Mouse (Mus musculus): ENCODE data around the gene Tango6. TPM values are rescaled to one million over a fixed set of nuclear protein-coding genes. Genes with fewer than 3 reads are reported as not detected.

The Tango6 gene
- polyA plus RNA-seq, 1 experiment: 5.9 TPM

DNA sequence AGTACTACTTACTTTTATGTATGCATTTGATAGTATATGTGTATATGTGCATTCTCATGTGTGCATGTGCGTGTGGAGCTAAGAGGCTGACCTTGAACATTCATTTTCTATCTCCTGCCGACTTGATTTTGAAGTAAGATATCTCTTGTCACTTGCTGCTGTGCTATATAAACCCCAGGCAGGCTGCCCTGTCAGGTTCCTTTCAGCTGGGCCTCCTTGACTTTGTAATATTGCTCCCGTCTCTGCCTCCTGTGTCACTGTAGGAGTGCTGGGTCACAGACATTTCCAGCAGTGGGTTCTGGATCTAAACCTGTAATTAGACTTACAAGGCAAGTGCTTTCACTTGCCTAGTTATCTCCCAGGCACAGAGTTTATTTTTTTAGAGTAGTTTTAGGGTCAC is 50.8 kb downstream of the Tango6 start:
- TF ChIP-seq CTCF (IDR thresholded peaks at IDR 0.05; ENCODE audit: insufficient read depth, low read length) (no peak), POLR2A (IDR thresholded peaks at IDR 0.05; ENCODE audit: borderline replicate concordance, extremely low read depth, low read depth, low read length) (no peak)
- no peak overlapping the region for H3K4me3 ChIP-seq (replicated peaks; ENCODE audit: extremely low read depth, low read depth, low read length)
- WGBS: 69% methylated on average over 3 of the region's 3 CpGs
- no peak for DNase-seq
- H3K4me1 ChIP-seq (ENCODE audit: control insufficient read depth, insufficient read depth, low read length): 0 out of 2 replicates have a peak, but pooled peaks cover 2% of the 10 kb centered on the region

DNA sequence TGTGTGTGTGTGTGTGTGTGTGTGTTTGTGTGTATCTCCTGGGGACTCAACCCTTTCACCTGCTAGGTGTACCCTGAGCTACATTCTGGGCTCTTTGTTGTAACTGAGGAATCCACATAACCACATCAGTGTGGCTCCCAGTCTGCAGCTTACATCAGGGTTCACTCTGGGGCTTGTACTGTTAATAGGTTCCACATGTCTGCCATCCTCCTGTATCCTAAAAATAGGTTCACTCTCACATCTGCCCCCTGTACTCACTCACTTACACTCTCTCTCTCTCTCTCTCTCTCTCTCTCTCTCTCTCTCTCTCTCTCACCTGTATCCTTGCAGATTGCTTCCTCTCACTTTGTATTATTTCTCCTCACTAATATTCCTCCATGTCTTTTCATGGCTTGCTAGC is 51.4 kb downstream of the Tango6 start:
- DNase-seq: no peak
- no peak overlapping the region for H3K4me3 ChIP-seq (replicated peaks; ENCODE audit: extremely low read depth, low read depth, low read length)
- TF ChIP-seq CTCF (IDR thresholded peaks at IDR 0.05; ENCODE audit: insufficient read depth, low read length) (no peak), POLR2A (IDR thresholded peaks at IDR 0.05; ENCODE audit: borderline replicate concordance, extremely low read depth, low read depth, low read length) (no peak)
- 0 out of 2 replicates have a peak, but pooled peaks cover 2% of the 10 kb centered on the region for H3K4me1 ChIP-seq (ENCODE audit: control insufficient read depth, insufficient read depth, low read length)

DNA sequence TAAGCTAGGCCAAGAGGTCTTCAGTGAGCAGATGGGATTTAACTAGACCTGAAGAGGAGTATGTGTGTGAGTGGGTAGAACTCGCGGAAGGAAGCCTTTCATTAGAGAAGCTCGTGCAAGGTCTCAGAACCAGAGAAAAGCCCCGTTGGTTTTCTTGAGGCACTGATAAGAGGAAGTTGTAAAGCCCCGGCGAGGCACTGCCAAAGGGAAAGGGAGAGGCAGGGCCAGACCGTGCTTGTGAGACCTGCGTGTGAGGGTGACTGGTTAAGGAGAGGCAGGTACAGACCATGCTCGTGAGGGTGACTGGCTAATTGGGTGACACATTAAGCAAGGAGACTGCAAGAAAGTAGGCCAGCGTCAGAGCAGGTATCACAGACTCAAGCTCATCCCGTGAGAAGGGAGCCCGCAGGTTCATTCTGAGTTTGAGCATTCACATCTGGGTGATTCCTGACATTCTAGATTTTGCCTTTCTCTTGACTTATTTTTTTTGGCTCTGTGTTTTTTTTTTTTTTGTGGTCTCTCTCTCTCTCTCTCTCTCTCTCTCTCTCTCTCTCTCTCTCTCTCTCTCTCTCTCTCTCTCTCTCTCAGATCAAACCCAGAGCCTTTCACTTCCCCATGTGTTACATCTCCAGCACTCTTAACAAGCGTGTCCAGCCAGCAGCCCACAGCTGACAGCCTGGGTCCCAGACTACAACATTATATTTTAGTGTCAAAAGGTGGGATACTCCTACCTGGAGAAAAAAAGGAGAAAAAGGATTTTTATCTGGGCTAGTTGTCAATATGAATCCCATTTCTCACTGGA is 54.2 kb downstream of the Tango6 start:
- Histone ChIP-seq H3K4me1 (ENCODE audit: control insufficient read depth, insufficient read depth, low read length) (0 out of 2 replicates have a peak, but pooled peaks cover 2% of the 10 kb centered on the region), H3K4me3 (replicated peaks; ENCODE audit: extremely low read depth, low read depth, low read length) (no peak overlapping the region)
- 62% methylated on average over 13 of the region's 13 CpGs for WGBS
- TF ChIP-seq CTCF (IDR thresholded peaks at IDR 0.05; ENCODE audit: insufficient read depth, low read length) (no peak), POLR2A (IDR thresholded peaks at IDR 0.05; ENCODE audit: borderline replicate concordance, extremely low read depth, low read depth, low read length) (no peak)
- DNase-seq: no peak

DNA sequence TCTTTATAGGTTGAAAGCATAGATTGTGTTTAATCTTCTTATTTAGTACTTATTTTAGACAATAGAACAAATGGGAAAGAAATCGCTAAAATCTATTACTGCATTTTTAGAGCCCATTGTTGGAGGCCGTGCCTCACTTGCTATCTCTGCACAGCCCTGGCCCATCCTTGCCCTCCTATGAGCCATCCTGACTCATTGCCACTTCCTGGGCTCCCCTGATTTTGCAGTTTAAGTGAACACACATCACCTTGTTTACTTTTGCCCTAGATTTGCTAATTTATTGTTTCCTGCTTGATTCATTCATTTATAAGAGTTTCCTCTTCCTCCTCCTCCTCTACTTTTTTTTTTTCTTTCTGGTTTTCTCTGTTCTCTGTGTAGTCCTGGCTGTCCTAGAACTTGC is 55.0 kb downstream of the Tango6 start:
- no peak overlapping the region for H3K4me3 ChIP-seq (replicated peaks; ENCODE audit: extremely low read depth, low read depth, low read length)
- DNase-seq: no peak
- no peak for TF ChIP-seq POLR2A (IDR thresholded peaks at IDR 0.05; ENCODE audit: borderline replicate concordance, extremely low read depth, low read depth, low read length)
- TF ChIP-seq CTCF (IDR thresholded peaks at IDR 0.05; ENCODE audit: insufficient read depth, low read length): no peak
- WGBS: 86% methylated on average over 2 of the region's 2 CpGs
- H3K4me1 ChIP-seq (ENCODE audit: control insufficient read depth, insufficient read depth, low read length): no peaks in the 10 kb centered on the region

DNA sequence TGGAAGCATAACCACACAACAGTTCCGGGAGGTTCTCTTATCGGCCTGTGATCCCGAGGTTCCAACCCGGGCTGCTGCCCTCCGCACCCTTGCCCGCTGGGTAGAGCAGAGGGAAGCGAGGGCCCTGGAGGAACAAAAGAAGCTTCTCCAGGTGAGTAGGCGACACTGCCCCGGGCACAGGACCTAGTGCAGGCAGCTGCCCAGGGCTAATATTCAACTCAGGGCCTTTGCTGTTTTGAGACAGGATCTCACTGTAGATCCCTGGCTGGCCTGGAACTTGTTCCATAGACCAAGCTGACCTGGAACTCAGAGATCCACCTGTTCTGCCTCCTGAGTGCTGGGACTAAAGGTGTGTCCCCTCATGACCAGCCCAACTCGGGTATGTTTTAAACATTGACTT is 59.5 kb downstream of the Tango6 start:
- TF ChIP-seq POLR2A (IDR thresholded peaks at IDR 0.05; ENCODE audit: borderline replicate concordance, extremely low read depth, low read depth, low read length) (no peak), CTCF (IDR thresholded peaks at IDR 0.05; ENCODE audit: insufficient read depth, low read length) (no peak)
- no peak overlapping the region for H3K4me3 ChIP-seq (replicated peaks; ENCODE audit: extremely low read depth, low read depth, low read length)
- 95% methylated on average over 10 of the region's 10 CpGs for WGBS
- no peaks in the 10 kb centered on the region for H3K4me1 ChIP-seq (ENCODE audit: control insufficient read depth, insufficient read depth, low read length)
- DNase-seq: no peak

DNA sequence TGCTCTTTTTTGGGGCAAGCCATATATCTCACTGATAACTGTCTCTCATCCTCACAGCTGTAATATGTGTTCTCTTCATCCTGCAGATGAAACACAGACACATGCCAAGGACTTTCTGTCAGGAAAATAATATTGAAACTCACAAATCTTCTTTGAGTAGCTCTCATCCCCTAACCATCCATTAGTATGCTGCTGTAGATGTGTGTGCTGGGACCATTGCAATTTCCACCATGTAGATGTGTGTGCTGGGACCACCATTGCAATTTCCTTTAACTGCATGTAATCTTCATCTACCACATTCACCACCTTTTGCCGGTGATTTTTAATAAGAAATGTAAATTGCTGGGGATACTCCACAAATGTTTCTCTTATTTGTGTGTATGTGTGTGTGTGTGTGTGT is 60.5 kb downstream of the Tango6 start:
- Histone ChIP-seq H3K4me3 (replicated peaks; ENCODE audit: extremely low read depth, low read depth, low read length) (no peak overlapping the region), H3K4me1 (ENCODE audit: control insufficient read depth, insufficient read depth, low read length) (no peaks in the 10 kb centered on the region)
- no peak for DNase-seq
- TF ChIP-seq CTCF (IDR thresholded peaks at IDR 0.05; ENCODE audit: insufficient read depth, low read length): no peak
- TF ChIP-seq POLR2A (IDR thresholded peaks at IDR 0.05; ENCODE audit: borderline replicate concordance, extremely low read depth, low read depth, low read length): no peak
- WGBS: 94% methylated on average over 1 of the region's 1 CpGs

DNA sequence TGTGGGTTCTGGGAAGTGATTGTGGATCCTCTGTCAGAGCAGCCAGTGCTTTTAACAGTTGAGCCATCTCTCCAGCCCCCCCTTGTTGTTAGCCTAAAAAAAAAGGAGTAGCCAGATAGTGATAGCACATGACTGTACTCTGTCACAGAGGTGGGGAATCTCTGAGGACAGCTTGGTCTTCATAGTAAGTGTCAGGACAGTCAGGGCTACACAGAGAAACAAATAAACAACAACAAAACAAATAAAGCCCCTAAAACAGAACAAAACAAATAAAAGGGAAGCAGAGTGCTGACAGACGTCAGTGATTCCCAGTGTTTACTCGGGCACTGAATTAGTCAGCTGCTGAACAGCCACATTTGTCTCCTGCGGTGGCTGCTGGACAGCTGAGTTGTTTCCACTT is 70.6 kb downstream of the Tango6 start:
- WGBS: 44% methylated on average over 3 of the region's 3 CpGs
- DNase-seq: no peak
- Histone ChIP-seq H3K4me3 (replicated peaks; ENCODE audit: extremely low read depth, low read depth, low read length) (no peak overlapping the region), H3K4me1 (ENCODE audit: control insufficient read depth, insufficient read depth, low read length) (no peaks in the 10 kb centered on the region)
- TF ChIP-seq CTCF (IDR thresholded peaks at IDR 0.05; ENCODE audit: insufficient read depth, low read length): no peak
- no peak for TF ChIP-seq POLR2A (IDR thresholded peaks at IDR 0.05; ENCODE audit: borderline replicate concordance, extremely low read depth, low read depth, low read length)

DNA sequence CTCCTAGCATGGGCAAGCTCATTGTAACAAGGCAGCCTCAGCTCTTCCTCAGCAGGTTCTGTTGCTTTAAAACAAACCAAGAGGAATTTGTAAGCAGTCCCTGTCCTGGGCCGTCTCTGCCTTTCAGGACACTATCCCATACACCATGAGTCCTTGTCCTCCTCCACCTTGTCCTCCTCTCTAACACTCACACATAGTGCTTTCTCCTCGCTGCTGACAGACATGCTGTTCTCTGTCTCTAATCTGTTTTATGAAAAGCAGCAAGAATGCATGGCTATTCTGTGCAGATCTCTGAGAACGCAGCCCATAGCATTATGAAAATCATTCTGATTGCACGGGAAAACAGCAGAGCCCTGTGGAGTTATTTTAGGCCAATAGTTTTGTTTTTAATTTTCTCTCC is 78.4 kb downstream of the Tango6 start:
- WGBS: 72% methylated on average over 4 of the region's 4 CpGs
- no peak overlapping the region for H3K4me3 ChIP-seq (replicated peaks; ENCODE audit: extremely low read depth, low read depth, low read length)
- TF ChIP-seq POLR2A (IDR thresholded peaks at IDR 0.05; ENCODE audit: borderline replicate concordance, extremely low read depth, low read depth, low read length) (no peak), CTCF (IDR thresholded peaks at IDR 0.05; ENCODE audit: insufficient read depth, low read length) (no peak)
- H3K4me1 ChIP-seq (ENCODE audit: control insufficient read depth, insufficient read depth, low read length): no peaks in the 10 kb centered on the region
- DNase-seq: no peak

DNA sequence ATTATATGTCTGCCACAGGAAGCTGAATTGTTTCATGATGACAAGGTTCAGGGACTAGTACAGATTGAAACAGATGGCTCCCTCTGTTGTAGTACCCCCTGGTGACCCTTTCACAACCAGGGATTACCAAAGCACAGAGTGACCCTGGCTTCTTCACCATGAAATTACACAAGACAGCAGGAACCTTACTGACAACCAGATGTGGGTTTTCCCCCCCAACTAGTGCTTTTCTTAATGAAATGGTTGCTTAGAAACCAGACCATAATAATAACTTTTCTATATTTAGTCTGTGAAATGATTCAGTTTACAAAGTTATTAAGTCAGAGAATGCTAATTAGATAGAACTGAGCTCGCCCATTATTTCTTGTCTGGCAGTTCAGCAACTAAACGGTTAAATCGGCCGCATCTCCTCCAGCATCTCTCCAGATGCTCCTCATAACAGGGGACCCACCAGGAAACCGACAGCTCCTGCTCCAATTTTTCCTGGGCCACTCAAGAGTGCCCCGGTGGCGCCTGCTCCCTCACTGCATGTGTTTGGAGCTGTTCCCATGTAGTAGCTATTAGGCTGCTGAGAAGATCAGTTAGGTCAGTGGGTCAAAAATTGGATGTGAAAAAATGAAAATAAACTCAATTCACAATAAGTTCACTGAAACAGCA is 79.1 kb downstream of the Tango6 start:
- no peak overlapping the region for H3K4me3 ChIP-seq (replicated peaks; ENCODE audit: extremely low read depth, low read depth, low read length)
- no peak for TF ChIP-seq CTCF (IDR thresholded peaks at IDR 0.05; ENCODE audit: insufficient read depth, low read length)
- no peak for TF ChIP-seq POLR2A (IDR thresholded peaks at IDR 0.05; ENCODE audit: borderline replicate concordance, extremely low read depth, low read depth, low read length)
- H3K4me1 ChIP-seq (ENCODE audit: control insufficient read depth, insufficient read depth, low read length): no peaks in the 10 kb centered on the region
- DNase-seq: no peak
- 50% methylated on average over 7 of the region's 7 CpGs for WGBS

DNA sequence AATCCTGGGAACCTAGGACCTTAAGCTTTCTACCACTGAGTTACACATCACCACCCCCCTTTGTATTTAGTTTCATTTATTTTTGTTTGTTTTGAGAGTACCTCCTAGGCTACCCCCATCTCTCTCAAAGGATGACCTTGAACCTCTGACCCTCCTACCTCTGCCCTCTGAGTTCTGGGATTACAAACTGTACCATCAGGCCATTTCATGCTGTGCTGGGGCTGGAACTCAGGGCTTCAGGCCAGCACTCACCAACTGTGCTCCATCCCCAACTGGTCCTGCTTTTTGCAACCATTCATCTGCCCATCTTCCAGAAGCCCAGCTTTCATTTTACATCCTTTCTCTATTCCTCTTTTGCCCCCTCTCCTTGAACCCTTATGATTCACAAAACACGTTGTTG is 81.7 kb downstream of the Tango6 start:
- no peak overlapping the region for H3K4me3 ChIP-seq (replicated peaks; ENCODE audit: extremely low read depth, low read depth, low read length)
- no peak for TF ChIP-seq POLR2A (IDR thresholded peaks at IDR 0.05; ENCODE audit: borderline replicate concordance, extremely low read depth, low read depth, low read length)
- TF ChIP-seq CTCF (IDR thresholded peaks at IDR 0.05; ENCODE audit: insufficient read depth, low read length): no peak

More for the DNA sequence above, 81.7 kb downstream of the Tango6 start:
- WGBS: 78% methylated on average over 1 of the region's 1 CpGs
- no peaks in the 10 kb centered on the region for H3K4me1 ChIP-seq (ENCODE audit: control insufficient read depth, insufficient read depth, low read length)
- DNase-seq: no peak

Measured in lung, adult 2 months (tissue).